Mouse (Mus musculus) CH12.LX (cell line): ENCODE measurements around the gene Cfdp1. TPM values are rescaled to one million over a fixed set of nuclear protein-coding genes. Genes with fewer than 3 reads are reported as not detected.

Source experiments
- DNase-seq: peaks from one replicate; pipeline ENCODE4 v3.0.0-alpha.2; 2013; ENCODE audit errors: extremely low read depth
- H3K27ac ChIP-seq: 2 replicates; pipeline ENCODE4 v1.5.1; 2012; ENCODE audit warnings: low read depth, mild to moderate bottlenecking, control low read depth, moderate library complexity; ENCODE audit not compliant: insufficient read depth
- H3K27me3 ChIP-seq: replicated peaks from 2 replicates; pipeline ENCODE3; 2012; ENCODE audit warnings: inconsistent platforms
- H3K36me3 ChIP-seq, 2 experiments: replicated peaks in 1 of 2; 2 replicates each; pipeline versions ENCODE3 to v1.6.1; 2012; ENCODE audit warnings: inconsistent platforms in 1 of 2, low read length in 1 of 2, mild to moderate bottlenecking in 1 of 2, mixed read lengths in 1 of 2, moderate library complexity in 1 of 2; ENCODE audit not compliant: control insufficient read depth in 1 of 2, insufficient read depth in 1 of 2
- H3K4me1 ChIP-seq, 2 experiments: 2 replicates each; pipeline ENCODE4 v1.6.1; 2012; ENCODE audit warnings: inconsistent platforms in 1 of 2, moderate library complexity in 1 of 2; ENCODE audit not compliant: insufficient read depth in 2 of 2, control insufficient read depth in 1 of 2
- H3K4me2 ChIP-seq: 2 replicates; pipeline ENCODE4 v1.6.1; 2012; ENCODE audit warnings: low read depth, mild to moderate bottlenecking, control low read depth; ENCODE audit not compliant: poor library complexity, insufficient read depth, severe bottlenecking
- H3K4me3 ChIP-seq, 3 experiments: fragments of 150-350 bp in 1 of 3; sonication (generic) in 1 of 3; replicated peaks in 1 of 3; 2 replicates each; pipeline versions ENCODE3 to v1.5.1; 2011 to 2012; ENCODE audit warnings: low read depth in 2 of 3, low read length in 2 of 3, mild to moderate bottlenecking in 2 of 3, moderate library complexity in 2 of 3, control low read depth in 1 of 3, improper control_type of control experiment in 1 of 3, inconsistent platforms in 1 of 3, mixed read lengths in 1 of 3; ENCODE audit not compliant: poor library complexity in 1 of 3
- H3K79me2 ChIP-seq: replicated peaks from 2 replicates; pipeline ENCODE4 v1.6.1; 2012; ENCODE audit warnings: mild to moderate bottlenecking, moderate library complexity; ENCODE audit not compliant: control insufficient read depth, poor library complexity, insufficient read depth, severe bottlenecking; ENCODE audit errors: extremely low read depth
- H3K9ac ChIP-seq: 2 replicates; pipeline ENCODE4 v1.6.1; 2012; ENCODE audit warnings: low read depth, mild to moderate bottlenecking, control low read depth, moderate library complexity; ENCODE audit not compliant: insufficient read depth
- H3K9me3 ChIP-seq: replicated peaks from 2 replicates; pipeline ENCODE3; 2012; ENCODE audit warnings: low read length, inconsistent platforms, mixed read lengths
- CHD2 ChIP-seq: IDR thresholded peaks from 2 replicates; pipeline ENCODE4 v1.6.1; 2011; ENCODE audit warnings: low read length, improper control_type of control experiment
- CTCF ChIP-seq, 2 experiments: IDR thresholded peaks in 1 of 2; conservative IDR thresholded peaks in 1 of 2; 2 replicates each; pipeline ENCODE4 v1.5.1; 2011 to 2012; ENCODE audit warnings: low read depth in 2 of 2, low read length in 2 of 2, improper control_type of control experiment in 1 of 2, inconsistent platforms in 1 of 2, mild to moderate bottlenecking in 1 of 2, moderate library complexity in 1 of 2
- E2F4 ChIP-seq: IDR thresholded peaks from 2 replicates; pipeline ENCODE4 v1.6.1; 2011; ENCODE audit warnings: low read depth, low read length, improper control_type of control experiment; ENCODE audit not compliant: insufficient replicate concordance
- ELF1 ChIP-seq: IDR thresholded peaks from 2 replicates; pipeline ENCODE4 v1.6.1; 2014; ENCODE audit warnings: low read depth, mild to moderate bottlenecking, inconsistent platforms, low read length, improper control_type of control experiment
- EP300 ChIP-seq: IDR thresholded peaks from 2 replicates; pipeline ENCODE4 v1.6.1; 2011; ENCODE audit warnings: low read length, improper control_type of control experiment
- GABPA ChIP-seq: IDR thresholded peaks from 2 replicates; pipeline ENCODE4 v1.6.1; 2012; ENCODE audit warnings: low read depth, low read length, improper control_type of control experiment, inconsistent platforms; ENCODE audit not compliant: insufficient replicate concordance
- HCFC1 ChIP-seq: IDR thresholded peaks from 2 replicates; pipeline ENCODE4 v1.6.1; 2012; ENCODE audit warnings: low read depth, mild to moderate bottlenecking, inconsistent platforms, low read length, improper control_type of control experiment
- IRF4 ChIP-seq: IDR thresholded peaks from 2 replicates; pipeline ENCODE4 v1.6.1; 2014; ENCODE audit warnings: low read depth, mild to moderate bottlenecking, inconsistent platforms, low read length, improper control_type of control experiment
- JUN ChIP-seq: IDR thresholded peaks from 2 replicates; pipeline ENCODE4 v1.6.1; 2011; ENCODE audit warnings: low read depth, mild to moderate bottlenecking, low read length, improper control_type of control experiment, moderate library complexity; ENCODE audit not compliant: insufficient read depth
- JUND ChIP-seq: conservative IDR thresholded peaks from 2 replicates; pipeline ENCODE4 v1.6.1; 2011; ENCODE audit warnings: low read depth, low read length, improper control_type of control experiment
- MAFK ChIP-seq: IDR thresholded peaks from 2 replicates; pipeline ENCODE4 v1.6.1; 2011; ENCODE audit warnings: low read length, improper control_type of control experiment; ENCODE audit not compliant: insufficient replicate concordance
- MAZ ChIP-seq: IDR thresholded peaks from 2 replicates; pipeline ENCODE4 v1.6.1; 2012; ENCODE audit warnings: low read depth, mild to moderate bottlenecking, inconsistent platforms, low read length, improper control_type of control experiment, moderate library complexity
- MEF2A ChIP-seq: IDR thresholded peaks from 2 replicates; pipeline ENCODE4 v1.6.1; 2014; ENCODE audit warnings: low read depth, mild to moderate bottlenecking, inconsistent platforms, low read length, improper control_type of control experiment, borderline replicate concordance
- MYC ChIP-seq: IDR thresholded peaks from 2 replicates; pipeline ENCODE4 v1.6.1; 2011; ENCODE audit warnings: low read depth, mild to moderate bottlenecking, improper control_type of control experiment, low read length
- POLR2A ChIP-seq: IDR thresholded peaks from 2 replicates; pipeline ENCODE4 v1.6.1; 2011; ENCODE audit warnings: low read depth, mild to moderate bottlenecking, improper control_type of control experiment, low read length
- RAD21 ChIP-seq: IDR thresholded peaks from 2 replicates; pipeline ENCODE4 v1.6.1; 2011; ENCODE audit warnings: low read depth, mild to moderate bottlenecking, low read length, improper control_type of control experiment, moderate library complexity
- RCOR1 ChIP-seq: conservative IDR thresholded peaks from 2 replicates; pipeline ENCODE4 v1.6.1; 2012; ENCODE audit warnings: low read depth, mild to moderate bottlenecking, inconsistent platforms, low read length, improper control_type of control experiment
- SMC3 ChIP-seq: IDR thresholded peaks from 2 replicates; pipeline ENCODE4 v1.6.1; 2011; ENCODE audit warnings: low read depth, low read length, improper control_type of control experiment
- TCF12 ChIP-seq: IDR thresholded peaks from 2 replicates; pipeline ENCODE4 v1.6.1; 2014; ENCODE audit warnings: low read depth, mild to moderate bottlenecking, inconsistent platforms, low read length, improper control_type of control experiment
- USF1 ChIP-seq: IDR thresholded peaks from 2 replicates; pipeline ENCODE4 v1.6.1; 2014; ENCODE audit warnings: low read depth, mild to moderate bottlenecking, inconsistent platforms, low read length, improper control_type of control experiment
- USF2 ChIP-seq: conservative IDR thresholded peaks from 2 replicates; pipeline ENCODE4 v1.6.1; 2011; ENCODE audit warnings: low read depth, low read length, improper control_type of control experiment
- ZC3H11A ChIP-seq: IDR thresholded peaks from 2 replicates; pipeline ENCODE4 v1.6.1; 2012; ENCODE audit warnings: low read depth, mild to moderate bottlenecking, inconsistent platforms, low read length, improper control_type of control experiment
- ZKSCAN1 ChIP-seq: IDR thresholded peaks from 2 replicates; pipeline ENCODE4 v1.6.1; 2012; ENCODE audit warnings: low read depth, inconsistent platforms, low read length, improper control_type of control experiment, borderline replicate concordance
- ZNF384 ChIP-seq: IDR thresholded peaks from 2 replicates; pipeline ENCODE4 v1.6.1; 2012; ENCODE audit warnings: low read depth, low read length, improper control_type of control experiment, inconsistent platforms
- dilution Hi-C: fragments of 300-500 bp; cut with MboI; formaldehyde crosslinking; loops from 2 replicates; pipeline ENCODE4 v1.14.3; 2020; ENCODE audit warnings: low sequenced_read_pairs; ENCODE audit not compliant: extremely low pct_unique_long_range_greater_than_20kb, extremely low pct_ligation_motif_present
- in situ Hi-C: fragments of 300-500 bp; cut with MboI; formaldehyde crosslinking; loops from 3 replicates; pipeline ENCODE4 v1.14.3; 2019; ENCODE audit warnings: low sequenced_read_pairs, low pct_ligation_motif_present, low pct_unique_long_range_greater_than_20kb, mixed read lengths
- polyA plus RNA-seq: library from polyadenylated mRNA; unstranded; fragments of >175 nt; gene quantifications from 2 replicates; pipeline ENCODE4 v1.2.1, GENCODE M21; 2012; ENCODE audit warnings: low read depth; ENCODE audit not compliant: insufficient read length
- total RNA-seq, 2 experiments: library from RNA; depleted of rRNA; stranded (reverse); fragments of 300-350 nt in 1 of 2; fragments of >200 nt in 1 of 2; gene quantifications; 2 replicates each; pipeline ENCODE4 v1.2.3; 2012 to 2014

Cfdp1 gene
- total and polyA plus RNA-seq, 3 experiments = 113 to 210 (median 169) TPM

GRCm38 (mm10) chr8:111888091-111888650 lies 34.1 kb upstream of the Cfdp1 start:
- no peaks in the 10 kb centered on the region for H3K79me2 ChIP-seq
- H3K27me3 ChIP-seq = peaks cover 2% of the 10 kb centered on the region
- H3K4me2 ChIP-seq = no peak overlapping the region
- H3K9me3 ChIP-seq = no peaks in the 10 kb centered on the region
- no peaks in the 10 kb centered on the region for H3K36me3 ChIP-seq
- no peak overlapping the region for H3K4me3 ChIP-seq
- in situ Hi-C loops (no loop called here), dilution Hi-C loops (no loop called here)
- TF ChIP-seq MEF2A = no peak
- no peak for TF ChIP-seq ZKSCAN1
- no peak for TF ChIP-seq RAD21
- no peak for TF ChIP-seq USF1
- no peak for TF ChIP-seq CHD2
- no peak for TF ChIP-seq JUN
- TF ChIP-seq ELF1 = no peak
- no peak for DNase-seq
- no peak overlapping the region for H3K27ac ChIP-seq
- H3K9ac ChIP-seq = no peak overlapping the region
- peaks cover 4 to 5% of the 10 kb centered on the region in 2 experiments for H3K4me1 ChIP-seq

DNA sequence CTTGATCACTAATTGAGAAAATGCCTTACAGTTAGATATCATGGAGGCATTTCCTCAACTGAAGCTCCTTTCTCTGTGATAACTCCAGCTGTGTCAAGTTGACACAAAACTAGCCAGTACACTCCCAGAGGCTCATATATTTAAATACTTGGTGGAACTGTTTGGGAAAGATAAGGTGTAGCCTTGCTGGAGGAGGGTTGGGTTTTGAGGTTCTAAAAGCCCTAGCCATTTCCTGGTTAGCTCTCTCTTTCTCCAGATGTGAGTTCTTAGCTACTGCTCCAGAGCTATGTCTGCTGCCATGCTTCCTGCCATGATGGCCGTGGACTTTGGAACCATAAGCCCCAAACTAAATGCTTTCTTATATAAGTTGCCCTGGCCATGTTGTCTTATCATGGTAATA lies 33.4 kb upstream of the Cfdp1 start:
- peaks cover 4 to 5% of the 10 kb centered on the region in 2 experiments for H3K4me1 ChIP-seq
- dilution Hi-C loops = no loop called here
- TF ChIP-seq CHD2 (no peak), ZKSCAN1 (no peak), MYC (no peak), USF2 (no peak), RCOR1 (no peak), ZC3H11A (no peak), ZNF384 (no peak), EP300 (no peak), JUN (no peak), TCF12 (no peak)

GRCm38 (mm10) chr8:111883615-111884014 lies 29.5 kb upstream of the Cfdp1 start:
- TF ChIP-seq HCFC1 (no peak), SMC3 (no peak), GABPA (no peak), USF1 (no peak), MAZ (no peak), RCOR1 (no peak), POLR2A (no peak), MAFK (no peak), JUND (no peak), E2F4 (no peak), IRF4 (no peak), EP300 (no peak), CTCF (conservative IDR thresholded peaks at IDR 0.05 in 1 of 2, IDR thresholded peaks at IDR 0.05 in 1 of 2; ENCODE audit: low read depth in 2 of 2, low read length in 2 of 2) (no peak)
- peaks cover 4 to 5% of the 10 kb centered on the region in 2 experiments for H3K4me1 ChIP-seq
- H3K9ac ChIP-seq = no peak overlapping the region
- no peaks in the 10 kb centered on the region for H3K79me2 ChIP-seq
- H3K27me3 ChIP-seq = peaks cover 2% of the 10 kb centered on the region
- dilution Hi-C loops = no loop called here
- no peaks in the 10 kb centered on the region for H3K36me3 ChIP-seq
- in situ Hi-C loops = no loop called here
- H3K4me3 ChIP-seq = no peak overlapping the region
- no peak for DNase-seq
- H3K27ac ChIP-seq = no peak overlapping the region
- no peak overlapping the region for H3K4me2 ChIP-seq
- H3K9me3 ChIP-seq = no peaks in the 10 kb centered on the region

More for the DNA sequence above, 33.4 kb upstream of the Cfdp1 start:
- Histone ChIP-seq H3K9ac (no peak overlapping the region), H3K4me2 (no peak overlapping the region), H3K4me3 (no peak overlapping the region), H3K36me3 (no peaks in the 10 kb centered on the region), H3K27me3 (peaks cover 2% of the 10 kb centered on the region), H3K79me2 (no peaks in the 10 kb centered on the region), H3K27ac (no peak overlapping the region), H3K9me3 (no peaks in the 10 kb centered on the region)
- in situ Hi-C loops = no loop called here
- DNase-seq = no peak
